Mouse (Mus musculus) cerebellum, postnatal 36 days (tissue): ENCODE data around the gene Slc6a18.

Source experiments
- DNase-seq, 2 experiments: peaks; one replicate each; pipeline ENCODE4 v3.0.0; 2021 to 2022; ENCODE audit warnings: mixed read lengths in 2 of 2

Gene Slc6a18

DNA sequence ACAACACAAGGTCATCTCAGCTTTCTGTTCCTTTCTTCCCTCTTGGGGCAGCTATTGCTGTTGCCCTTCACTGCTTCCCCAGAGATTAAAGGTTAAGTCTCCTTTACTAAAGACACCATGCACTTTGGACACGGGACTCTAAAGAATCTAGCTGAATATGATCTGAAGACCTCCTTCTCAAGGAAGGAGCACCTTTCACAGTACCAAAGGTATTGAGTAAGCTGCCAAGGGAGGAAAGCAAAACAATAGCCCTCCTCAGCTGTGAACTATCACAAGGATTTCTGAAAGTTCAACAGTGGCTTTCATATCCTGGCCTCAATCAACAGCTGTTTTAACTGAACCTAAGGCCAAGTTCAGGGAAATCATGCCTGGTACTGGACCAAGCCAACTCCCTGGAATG is 6.6 kb upstream of the Slc6a18 start:
- DNase-seq: no peak

DNA sequence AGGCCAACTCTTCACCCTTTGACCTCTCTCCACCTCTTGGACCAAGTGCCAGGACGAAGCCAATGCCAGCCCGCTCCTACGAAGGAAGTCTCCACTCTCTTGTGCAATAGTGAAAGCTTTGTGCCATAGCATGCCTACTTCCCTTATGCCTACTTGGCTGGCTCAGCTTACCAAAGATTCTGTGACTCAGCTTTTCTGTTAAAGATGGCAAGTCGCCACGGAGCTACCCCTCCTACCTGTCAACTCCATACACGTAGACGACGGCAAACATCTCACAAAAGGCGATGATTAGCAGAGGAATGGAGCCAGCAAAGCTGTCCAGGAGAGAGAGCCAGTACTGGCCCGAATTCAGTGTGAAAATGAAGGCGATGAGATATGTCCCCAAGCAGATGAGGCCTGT is 5.9 kb upstream of the Slc6a18 start:
- no peak for DNase-seq

DNA sequence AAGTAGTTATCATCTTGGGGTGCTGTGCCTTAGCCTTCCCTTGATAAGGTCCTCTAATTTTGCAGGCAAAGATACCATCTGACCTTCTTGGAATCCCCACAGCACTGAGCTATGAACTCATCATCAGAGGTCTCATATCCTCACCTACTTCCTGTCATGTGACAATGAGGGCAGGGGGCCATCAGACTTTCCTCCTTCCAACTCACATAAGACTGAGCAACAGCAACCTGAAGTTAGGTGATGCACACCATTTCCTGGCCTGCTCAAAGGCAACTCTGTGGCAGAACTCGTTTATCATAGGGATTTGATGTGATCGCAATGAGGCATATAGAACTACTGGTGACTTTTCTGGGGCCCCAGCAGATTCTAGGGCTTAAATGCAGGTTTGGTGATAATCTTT is 4.4 kb upstream of the Slc6a18 start:
- no peak for DNase-seq

DNA sequence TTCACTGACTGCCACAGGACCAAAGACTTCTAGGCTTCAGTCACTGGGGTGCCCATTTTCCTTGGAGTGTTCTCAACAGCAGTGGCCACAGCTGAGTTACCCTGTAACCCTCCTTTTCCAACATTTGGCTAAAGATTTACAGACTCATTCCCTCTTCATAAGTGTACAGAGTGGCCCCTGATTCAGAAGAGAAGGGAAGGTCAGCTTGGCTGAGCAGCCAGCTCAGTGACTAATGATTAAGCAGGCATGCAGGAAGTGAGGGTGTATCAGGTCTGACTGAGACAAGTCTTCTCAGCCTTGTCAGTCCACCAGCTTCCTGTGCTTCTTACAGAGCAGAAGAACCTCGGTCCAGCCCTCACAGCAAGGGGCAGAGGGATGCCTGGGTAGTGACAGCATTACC is 2.6 kb upstream of the Slc6a18 start:
- DNase-seq: no peak

DNA sequence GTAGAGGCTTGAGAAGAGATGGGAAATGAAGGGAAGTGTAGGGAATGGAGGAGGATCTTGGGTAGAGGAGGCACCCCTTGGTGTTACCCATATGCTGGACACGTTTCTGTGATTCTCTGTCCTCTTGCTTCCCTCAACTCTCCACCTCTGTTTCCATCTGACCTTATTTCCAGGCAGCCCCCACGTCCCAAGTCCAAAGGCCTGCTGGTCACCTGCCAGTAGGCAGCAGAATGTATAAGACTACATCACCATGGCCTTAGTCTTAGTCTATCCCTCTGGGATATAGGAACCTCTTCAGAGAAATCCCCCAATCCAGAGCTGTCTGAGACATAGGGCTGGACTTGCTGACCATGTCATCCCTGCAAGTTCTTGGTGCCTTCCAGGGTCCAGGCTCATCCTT is 1.5 kb upstream of the Slc6a18 start:
- no peak for DNase-seq

DNA sequence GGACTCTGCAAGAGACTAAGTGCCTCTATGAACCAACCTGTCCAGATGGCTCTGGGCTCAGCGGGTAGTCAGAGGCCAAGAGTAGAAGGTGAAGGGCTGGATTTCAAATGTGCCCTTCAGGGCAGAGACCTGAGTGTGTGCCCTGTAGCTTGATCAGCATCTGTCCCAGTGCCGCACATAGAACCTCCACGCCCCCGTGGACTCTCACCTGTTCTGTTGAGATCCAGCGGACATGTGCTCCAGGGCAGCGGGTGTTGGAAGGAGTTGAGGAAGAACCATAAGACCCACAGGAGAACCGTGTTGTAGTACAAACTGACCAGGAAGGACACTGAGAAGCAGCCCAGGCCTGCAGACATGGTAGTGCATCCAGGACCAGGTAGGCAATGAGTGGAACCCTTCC is 2.7 kb downstream of the Slc6a18 start:
- DNase-seq: no peak

DNA sequence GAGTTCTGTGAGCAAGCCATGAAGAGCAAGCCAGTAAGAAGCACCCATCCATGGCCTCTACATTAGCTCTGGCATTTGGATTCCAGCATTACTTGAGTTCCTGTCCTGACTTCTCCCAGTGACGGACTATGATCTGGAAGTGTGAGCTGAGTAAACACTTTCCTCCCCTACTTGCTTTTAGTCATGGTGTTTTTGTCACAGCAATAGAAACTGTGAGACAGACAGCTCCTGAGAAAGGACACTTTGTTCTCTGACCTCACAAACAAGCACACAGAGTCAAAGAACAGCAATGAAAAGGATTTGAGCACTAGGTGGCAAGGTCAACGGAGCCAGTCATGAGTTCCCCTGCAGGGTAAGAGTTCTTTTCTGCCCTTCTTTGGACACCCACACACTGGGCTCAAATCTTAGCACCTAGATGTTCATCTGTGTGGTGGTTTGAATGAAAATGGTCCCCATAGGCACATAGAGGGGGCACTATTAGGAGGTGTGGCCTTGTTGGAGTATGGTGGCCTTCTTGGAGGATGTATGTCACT is 17.6 kb downstream of the Slc6a18 start:
- no peak for DNase-seq

DNA sequence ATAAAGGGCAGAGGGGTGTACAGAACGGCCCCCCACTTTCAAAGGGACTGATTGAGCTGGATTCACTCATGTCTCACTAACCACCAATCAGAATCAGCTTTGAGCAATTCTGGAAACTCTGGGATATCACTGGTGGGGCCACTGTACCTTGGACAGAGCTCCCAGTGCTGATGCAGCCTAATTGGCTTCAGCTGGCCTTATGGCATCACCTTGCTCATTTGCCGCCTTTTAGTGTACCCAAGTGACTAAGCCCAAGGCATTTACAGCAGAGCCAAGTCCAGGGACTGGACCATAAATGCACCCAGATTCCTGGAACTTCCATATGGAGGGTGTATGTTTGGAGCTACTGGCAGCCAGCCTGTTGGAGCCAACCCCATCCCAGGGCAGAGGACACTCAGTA is 18.9 kb downstream of the Slc6a18 start:
- DNase-seq: no peak

DNA sequence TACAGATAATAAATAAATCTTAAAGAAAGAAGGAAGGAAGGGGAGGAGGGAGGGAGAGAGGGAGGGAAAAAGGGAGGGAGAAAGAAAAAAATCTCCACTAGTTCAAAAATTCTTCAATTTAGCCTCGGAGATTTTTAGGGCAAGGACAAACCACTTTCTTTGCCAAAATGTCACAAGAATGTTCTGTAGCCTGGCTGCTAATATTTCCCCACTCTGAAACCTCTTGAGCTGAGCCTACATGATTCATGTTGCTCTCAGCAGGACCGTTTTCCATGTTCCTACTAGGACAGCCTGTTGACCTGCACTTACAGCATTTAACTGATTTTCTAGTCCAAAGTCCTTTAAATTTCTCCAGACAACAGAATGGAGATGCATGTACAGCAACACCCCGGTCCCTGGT is 22.8 kb downstream of the Slc6a18 start:
- DNase-seq: no peak

DNA sequence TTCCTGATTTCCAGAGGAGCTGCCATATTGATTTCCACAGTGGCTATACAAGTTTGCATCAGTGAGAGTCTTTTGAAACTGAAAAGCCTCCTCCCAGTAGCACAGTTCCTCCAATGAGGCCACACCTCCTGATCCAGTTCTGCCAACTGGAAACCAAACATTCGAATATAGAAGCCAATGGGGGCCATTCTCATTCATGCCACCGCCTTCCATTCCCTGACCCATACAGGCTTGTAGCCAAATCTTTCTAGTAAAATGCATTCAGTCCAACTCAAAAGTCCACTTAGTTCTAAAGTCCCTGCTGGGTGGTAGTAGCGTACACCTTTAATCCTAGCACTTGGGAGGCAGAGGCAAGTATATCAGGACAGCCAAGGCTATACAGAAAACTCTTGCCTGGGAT is 24.6 kb downstream of the Slc6a18 start:
- DNase-seq: no peak

DNA sequence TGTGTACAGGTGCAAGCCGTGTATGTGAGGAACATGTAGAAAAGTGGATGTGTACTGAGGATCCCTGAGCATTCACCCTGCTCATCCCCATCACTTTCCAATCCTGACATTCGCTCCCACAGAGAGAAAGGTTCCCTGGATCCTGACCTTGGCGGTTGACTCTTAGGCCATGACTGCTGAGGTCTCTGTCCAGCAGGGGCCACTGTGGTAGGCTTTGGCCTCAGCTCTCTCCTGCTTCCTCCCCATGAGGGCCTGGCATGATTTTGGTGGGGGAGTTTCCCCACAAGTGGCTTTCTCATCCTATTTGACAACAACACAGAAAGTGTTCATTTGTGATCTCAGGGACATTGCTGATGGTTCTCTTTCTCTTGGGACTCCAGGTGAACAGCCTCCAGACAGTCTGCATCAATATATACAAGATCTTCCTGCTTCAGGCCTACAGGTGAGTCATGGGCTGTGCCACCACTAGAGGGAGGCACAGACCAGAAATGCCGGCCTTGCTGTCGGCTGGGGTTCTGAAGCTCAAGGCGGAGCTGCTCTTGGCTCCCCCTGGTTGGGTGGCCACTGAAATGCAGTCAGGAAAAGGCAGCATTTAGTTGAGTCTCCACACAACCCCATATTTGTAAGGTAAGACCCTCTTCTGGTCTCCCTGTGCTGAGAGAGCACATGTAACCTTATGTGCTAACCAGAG is 31.3 kb downstream of the Slc6a18 start:
- DNase-seq: peak; percentile 17 to 22

DNA sequence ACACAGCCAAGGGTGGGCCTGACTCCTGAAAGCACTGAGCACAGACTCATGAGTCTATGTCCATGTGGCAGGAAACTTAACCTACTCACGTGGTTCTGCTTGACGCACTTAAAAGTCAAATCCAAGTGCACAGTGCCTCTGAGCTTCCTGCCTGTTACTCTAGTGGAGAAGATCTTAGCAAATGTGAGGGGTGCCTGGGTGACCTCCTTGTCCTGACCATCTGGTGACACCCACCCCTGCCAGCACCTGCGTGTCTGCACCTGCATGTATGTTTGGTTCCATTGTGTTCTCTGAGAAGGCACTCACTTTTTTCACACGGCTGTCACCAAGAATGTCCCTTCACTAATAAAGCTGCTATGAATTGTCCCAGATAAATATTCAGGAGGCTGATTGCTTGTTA is 36.5 kb downstream of the Slc6a18 start:
- DNase-seq: no peak

DNA sequence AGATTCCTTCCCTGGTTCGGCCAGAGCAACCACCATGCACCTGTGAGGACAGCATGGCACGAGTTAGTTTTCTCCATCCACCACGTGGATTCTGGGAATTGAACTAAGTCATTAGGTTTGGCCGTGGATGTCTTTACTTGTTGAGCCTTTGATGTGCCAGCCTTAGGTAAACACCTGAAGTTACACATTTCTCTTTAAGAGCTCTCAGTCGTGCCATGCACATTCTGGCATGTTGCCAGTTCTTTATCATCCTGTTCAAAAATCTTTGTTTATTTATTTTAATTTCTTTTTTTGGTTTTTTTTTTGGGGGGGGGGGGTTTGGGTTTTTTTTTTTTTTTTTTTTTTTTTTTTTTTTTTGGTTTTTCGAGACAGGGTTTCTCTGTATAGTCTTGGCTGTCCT is 40.0 kb downstream of the Slc6a18 start:
- DNase-seq: no peak

DNA sequence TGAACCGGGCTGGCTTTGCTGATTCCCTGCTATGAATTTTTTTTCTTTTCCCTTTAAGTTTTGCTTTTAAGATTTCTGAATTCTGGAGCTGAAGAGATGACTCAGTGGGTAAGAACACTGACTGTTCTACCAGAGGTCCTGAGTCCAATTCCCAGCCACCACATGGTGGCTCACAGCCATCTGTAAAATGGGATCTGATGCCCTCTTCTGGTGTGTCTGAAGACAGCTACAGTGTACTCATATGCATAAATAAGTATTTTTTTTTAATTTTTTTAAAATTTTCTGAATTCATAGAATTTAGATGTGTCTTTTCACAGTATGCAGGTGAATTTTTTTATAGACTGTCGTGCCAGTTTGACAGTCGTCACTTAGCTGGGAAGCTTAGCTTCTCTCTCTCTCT is 46.0 kb downstream of the Slc6a18 start:
- no peak for DNase-seq

DNA sequence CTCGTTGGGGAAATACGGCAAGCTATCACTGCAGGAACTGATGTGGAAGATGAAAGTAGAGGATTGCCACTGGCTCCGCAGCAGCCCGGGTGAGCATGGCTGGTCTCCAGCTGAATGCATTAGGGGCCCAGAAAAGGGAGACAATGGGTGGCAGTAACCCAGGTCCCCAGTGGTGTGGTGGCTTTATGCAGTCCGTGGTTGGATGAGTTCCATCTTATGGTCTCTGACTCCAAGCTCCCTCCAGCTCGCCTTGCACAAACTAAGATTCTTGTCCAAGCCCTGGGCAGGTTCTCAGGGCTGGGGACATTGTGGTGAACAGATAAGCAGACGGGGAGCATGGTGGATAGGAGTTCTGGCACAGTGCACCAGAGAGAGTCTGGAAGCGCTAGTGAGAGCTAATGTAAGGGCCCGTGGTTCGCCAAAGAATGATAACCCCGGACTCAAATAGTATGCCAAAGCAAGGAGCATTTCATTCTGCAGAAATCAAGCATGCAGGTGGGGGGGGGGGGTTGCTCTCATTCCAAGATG is 49.2 kb downstream of the Slc6a18 start:
- DNase-seq: no peak

DNA sequence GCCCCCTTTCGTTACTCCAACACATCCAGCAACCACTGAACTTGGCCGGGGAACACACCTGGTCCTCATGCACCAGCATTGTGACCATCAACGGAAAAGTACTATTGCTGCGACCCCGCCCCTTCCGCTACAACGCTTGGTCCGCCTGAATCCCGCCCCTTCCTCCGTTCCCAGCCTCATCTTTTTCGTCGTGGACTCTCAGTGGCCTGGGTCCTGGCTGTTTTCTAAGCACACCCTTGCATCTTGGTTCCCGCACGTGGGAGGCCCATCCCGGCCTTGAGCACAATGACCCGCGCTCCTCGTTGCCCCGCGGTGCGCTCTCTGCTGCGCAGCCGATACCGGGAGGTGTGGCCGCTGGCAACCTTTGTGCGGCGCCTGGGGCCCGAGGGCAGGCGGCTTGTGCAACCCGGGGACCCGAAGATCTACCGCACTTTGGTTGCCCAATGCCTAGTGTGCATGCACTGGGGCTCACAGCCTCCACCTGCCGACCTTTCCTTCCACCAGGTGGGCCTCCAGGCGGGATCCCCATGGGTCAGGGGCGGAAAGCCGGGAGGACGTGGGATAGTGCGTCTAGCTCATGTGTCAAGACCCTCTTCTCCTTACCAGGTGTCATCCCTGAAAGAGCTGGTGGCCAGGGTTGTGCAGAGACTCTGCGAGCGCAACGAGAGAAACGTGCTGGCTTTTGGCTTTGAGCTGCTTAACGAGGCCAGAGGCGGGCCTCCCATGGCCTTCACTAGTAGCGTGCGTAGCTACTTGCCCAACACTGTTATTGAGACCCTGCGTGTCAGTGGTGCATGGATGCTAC is 50.9 kb downstream of the Slc6a18 start, which contains the start of gene Tert:
Gene Tert (plus strand): TSS at position 167 of the 805 bp plus-strand sequence.
- DNase-seq: peak; percentile 39 to 42

DNA sequence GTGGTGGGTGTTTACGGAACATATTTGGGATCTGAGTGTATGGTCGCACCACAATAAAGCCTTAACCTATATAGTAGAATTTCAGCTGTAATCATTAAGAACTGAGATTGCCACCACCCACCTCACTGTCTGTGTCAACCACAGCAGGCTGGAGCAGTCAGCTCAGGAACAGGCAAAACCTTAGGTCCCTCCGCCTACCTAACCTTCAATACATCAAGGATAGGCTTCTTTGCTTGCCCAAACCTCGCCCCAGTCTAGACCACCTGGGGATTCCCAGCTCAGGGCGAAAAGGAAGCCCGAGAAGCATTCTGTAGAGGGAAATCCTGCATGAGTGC is 51.4 kb downstream of the Slc6a18 start:
- no peak for DNase-seq

DNA sequence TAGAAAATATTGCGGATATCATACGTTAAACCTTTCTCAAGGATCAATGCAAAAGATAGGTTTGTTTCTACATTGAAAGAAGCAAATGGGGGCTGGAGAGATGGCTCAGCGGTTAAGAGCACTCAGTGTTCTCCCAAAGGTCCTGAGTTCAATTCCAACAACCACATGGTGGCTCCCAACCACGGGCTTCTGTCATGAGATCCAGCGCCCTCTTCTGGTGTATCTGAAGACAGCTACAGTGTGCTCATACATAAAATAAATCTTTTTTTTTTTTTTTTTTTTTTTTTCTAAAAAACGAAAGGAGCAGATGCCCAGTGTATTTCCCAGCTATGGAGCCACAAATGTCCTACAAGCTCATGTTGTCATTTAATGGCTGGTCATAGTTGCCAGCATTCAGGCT is 57.2 kb downstream of the Slc6a18 start:
- no peak for DNase-seq

DNA sequence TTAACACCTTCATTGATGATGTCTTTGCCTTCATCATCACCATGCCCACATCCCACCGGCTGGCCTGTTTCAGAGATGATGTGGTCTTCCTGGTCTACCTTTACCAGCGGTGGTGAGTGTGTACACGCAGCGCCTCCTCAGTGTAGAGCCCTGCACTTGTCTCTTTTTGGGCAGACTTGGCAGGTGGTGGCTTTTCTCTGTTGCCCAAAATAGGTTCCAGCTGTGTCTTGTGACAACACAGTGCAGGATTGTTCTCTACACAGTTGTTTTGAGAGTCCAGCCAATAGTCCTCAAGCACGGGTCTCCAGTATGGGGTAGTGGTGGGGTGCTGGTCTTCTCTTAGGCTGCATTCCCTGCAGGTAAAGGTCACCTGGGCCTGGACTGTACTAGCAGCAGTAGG is 59.4 kb downstream of the Slc6a18 start:
- no peak for DNase-seq
